Mouse (Mus musculus): ENCODE data around the gene Lhpp. TPM values are rescaled to one million over a fixed set of nuclear protein-coding genes. Genes with fewer than 3 reads are reported as not detected.

Lhpp gene
- polyA plus RNA-seq, 1 experiment from 2014 or later = 26.4 TPM

DNA sequence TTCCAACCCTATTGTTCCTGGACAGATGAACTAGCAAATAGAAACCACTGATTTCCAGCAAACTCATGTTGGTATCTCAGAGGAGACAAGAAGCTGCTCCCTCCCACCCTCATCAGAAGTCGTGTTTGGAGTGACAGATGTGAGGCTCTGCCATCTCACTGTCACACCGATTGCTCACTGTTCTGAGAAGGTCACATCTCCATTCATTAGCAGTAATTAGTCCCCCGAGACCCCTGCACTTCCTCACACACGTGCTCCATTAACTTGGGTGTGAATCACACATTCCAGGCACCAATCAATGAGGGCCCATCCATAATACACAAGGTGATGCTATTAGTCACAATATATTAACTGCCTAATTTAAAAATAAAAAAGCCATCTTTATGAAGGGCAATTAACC, 15.7 kb downstream of the Lhpp start:
- 43% methylated on average over 4 of the region's 4 CpGs for WGBS
- no peak for DNase-seq (ENCODE audit: low spot score)
- Histone ChIP-seq H3K4me2 (ENCODE audit: low read depth) (no peak overlapping the region), H3K4me3 (ENCODE audit: low read depth, low read length) (no peak overlapping the region), H3K36me3 (ENCODE audit: control insufficient read depth, insufficient read depth, low read length) (no peaks in the 10 kb centered on the region), H3K4me1 (ENCODE audit: control insufficient read depth, insufficient read depth, low read length) (no peaks in the 10 kb centered on the region), H3K9ac (ENCODE audit: low read length) (no peak overlapping the region), H3K27ac (ENCODE audit: low read depth, low read length) (no peak overlapping the region), H3K9me3 (ENCODE audit: control insufficient read depth, low read length) (no peaks in the 10 kb centered on the region), H3K27me3 (ENCODE audit: control insufficient read depth, insufficient read depth, low read length) (no peaks in the 10 kb centered on the region)
- no peak for ATAC-seq (ENCODE audit: insufficient read depth, low FRiP score, low TSS enrichment)

DNA sequence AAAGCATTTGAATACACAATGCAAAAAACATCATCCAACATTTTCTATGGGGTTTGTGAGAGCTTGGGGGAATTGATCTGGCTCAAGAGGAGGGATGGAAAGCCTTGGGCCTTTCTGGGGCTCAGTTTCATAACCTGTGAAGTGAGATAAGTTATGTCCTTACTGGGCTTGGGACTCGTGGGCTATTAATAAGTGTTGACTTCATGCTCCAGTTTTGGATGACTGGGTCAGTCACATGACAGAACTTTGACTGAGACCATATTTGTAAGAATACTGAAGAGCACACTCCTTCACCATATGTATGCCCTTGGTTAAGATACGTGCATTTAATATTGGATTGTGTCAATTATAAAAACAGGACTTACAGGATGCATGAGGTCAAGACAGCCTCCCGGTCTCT, 17.0 kb downstream of the Lhpp start:
- H3K4me1 ChIP-seq (ENCODE audit: control insufficient read depth, insufficient read depth, low read length) = no peaks in the 10 kb centered on the region
- no peak overlapping the region for H3K9ac ChIP-seq (ENCODE audit: low read length)
- no peaks in the 10 kb centered on the region for H3K27me3 ChIP-seq (ENCODE audit: control insufficient read depth, insufficient read depth, low read length)
- no peak for ATAC-seq (ENCODE audit: insufficient read depth, low FRiP score, low TSS enrichment)
- H3K4me3 ChIP-seq (ENCODE audit: low read depth, low read length) = no peak overlapping the region
- no peak overlapping the region for H3K4me2 ChIP-seq (ENCODE audit: low read depth)
- WGBS = 89% methylated on average over 3 of the region's 3 CpGs
- no peaks in the 10 kb centered on the region for H3K36me3 ChIP-seq (ENCODE audit: control insufficient read depth, insufficient read depth, low read length)
- H3K9me3 ChIP-seq (ENCODE audit: control insufficient read depth, low read length) = no peaks in the 10 kb centered on the region
- no peak overlapping the region for H3K27ac ChIP-seq (ENCODE audit: low read depth, low read length)
- DNase-seq (ENCODE audit: low spot score) = no peak

DNA sequence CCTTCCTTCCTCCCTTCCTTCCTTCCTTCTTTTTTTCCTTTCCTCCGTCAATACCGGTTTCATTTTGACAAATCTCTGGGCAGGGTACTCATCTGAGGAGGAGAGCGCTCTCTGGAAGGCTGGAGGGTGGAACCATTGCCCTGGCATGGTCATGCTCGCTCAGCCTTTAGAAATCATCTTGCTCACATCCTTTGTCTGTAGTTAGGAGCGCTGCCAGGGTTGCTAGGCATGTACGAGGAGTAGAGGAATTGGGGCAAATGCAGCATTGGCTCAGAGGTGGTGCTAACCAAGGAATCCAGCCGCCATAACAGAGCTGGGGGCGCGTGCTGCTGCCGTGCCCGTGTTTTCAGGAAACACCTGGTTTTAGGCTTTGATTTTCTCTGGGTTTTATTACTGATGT, 20.9 kb downstream of the Lhpp start:
- H3K4me1 ChIP-seq (ENCODE audit: control insufficient read depth, insufficient read depth, low read length) = no peaks in the 10 kb centered on the region
- H3K27ac ChIP-seq (ENCODE audit: low read depth, low read length) = no peak overlapping the region
- no peaks in the 10 kb centered on the region for H3K9me3 ChIP-seq (ENCODE audit: control insufficient read depth, low read length)
- no peak for DNase-seq (ENCODE audit: low spot score)
- no peaks in the 10 kb centered on the region for H3K36me3 ChIP-seq (ENCODE audit: control insufficient read depth, insufficient read depth, low read length)
- H3K9ac ChIP-seq (ENCODE audit: low read length) = no peak overlapping the region
- 88% methylated on average over 11 of the region's 11 CpGs for WGBS
- ATAC-seq (ENCODE audit: insufficient read depth, low FRiP score, low TSS enrichment) = no peak
- H3K4me2 ChIP-seq (ENCODE audit: low read depth) = no peak overlapping the region
- no peaks in the 10 kb centered on the region for H3K27me3 ChIP-seq (ENCODE audit: control insufficient read depth, insufficient read depth, low read length)
- H3K4me3 ChIP-seq (ENCODE audit: low read depth, low read length) = no peak overlapping the region

DNA sequence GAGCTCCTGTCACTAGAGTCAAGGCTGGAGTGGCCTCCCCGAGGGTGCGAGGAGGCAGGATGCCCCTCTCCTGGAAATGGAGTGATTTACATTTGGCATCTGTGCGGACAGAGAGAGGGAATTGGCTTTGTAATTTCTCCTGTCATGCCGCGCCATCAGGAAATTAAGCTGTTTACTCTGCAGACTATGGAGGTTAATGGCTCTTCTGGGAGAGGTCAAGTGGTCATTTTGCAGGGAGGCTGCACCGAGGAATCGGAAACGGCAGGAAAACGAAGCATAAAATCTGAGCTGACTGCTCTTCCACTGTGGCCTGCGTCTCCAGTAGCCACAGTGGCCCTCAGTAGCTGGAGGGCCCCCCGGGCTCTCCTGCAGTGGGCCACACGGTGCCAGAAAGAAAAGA, 26.9 kb downstream of the Lhpp start:
- H3K4me1 ChIP-seq (ENCODE audit: control insufficient read depth, insufficient read depth, low read length) = peaks cover 20% of the 10 kb centered on the region
- H3K9me3 ChIP-seq (ENCODE audit: control insufficient read depth, low read length) = no peaks in the 10 kb centered on the region
- H3K36me3 ChIP-seq (ENCODE audit: control insufficient read depth, insufficient read depth, low read length) = no peaks in the 10 kb centered on the region
- WGBS = 7% methylated on average over 12 of the region's 12 CpGs
- H3K4me2 ChIP-seq (ENCODE audit: low read depth) = no peak overlapping the region
- ATAC-seq (ENCODE audit: insufficient read depth, low FRiP score, low TSS enrichment) (no peak), DNase-seq (ENCODE audit: low spot score) (no peak)
- no peak overlapping the region for H3K4me3 ChIP-seq (ENCODE audit: low read depth, low read length)
- H3K27me3 ChIP-seq (ENCODE audit: control insufficient read depth, insufficient read depth, low read length) = no peaks in the 10 kb centered on the region
- no peak overlapping the region for H3K9ac ChIP-seq (ENCODE audit: low read length)
- H3K27ac ChIP-seq (ENCODE audit: low read depth, low read length) = no peak overlapping the region

DNA sequence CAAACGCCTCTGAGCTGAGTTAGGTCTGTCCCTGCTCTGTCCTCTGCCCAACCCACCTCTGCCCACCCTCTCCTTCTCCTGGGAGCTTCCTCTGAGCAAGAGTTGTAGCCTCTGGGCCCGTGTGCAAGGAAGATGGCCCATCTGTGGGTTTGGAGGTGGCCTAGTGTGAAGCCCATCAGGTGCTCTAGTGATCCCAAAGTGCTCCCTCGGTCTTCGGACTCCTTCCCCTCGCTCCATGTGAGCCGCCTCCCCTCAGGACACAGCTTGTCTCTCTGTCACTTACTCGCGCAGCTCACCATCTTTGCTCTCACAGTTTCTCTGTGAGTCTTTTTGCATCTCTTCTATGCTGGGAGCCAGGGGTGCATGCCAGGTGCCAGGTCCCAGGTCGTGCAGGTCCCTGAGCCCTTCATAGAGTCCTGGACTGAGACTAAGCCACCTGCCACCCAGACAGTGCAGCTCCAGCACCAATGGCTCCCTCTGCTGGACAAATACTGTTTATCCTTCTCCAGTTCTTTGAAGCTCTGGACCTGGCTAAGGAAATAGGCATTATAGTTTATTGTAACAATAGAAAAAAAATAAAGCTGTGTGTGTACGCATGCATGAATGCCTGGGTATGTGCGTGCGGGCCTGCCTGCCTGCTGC, 28.1 kb downstream of the Lhpp start:
- no peak overlapping the region for H3K4me3 ChIP-seq (ENCODE audit: low read depth, low read length)
- H3K27me3 ChIP-seq (ENCODE audit: control insufficient read depth, insufficient read depth, low read length) = no peaks in the 10 kb centered on the region
- H3K27ac ChIP-seq (ENCODE audit: low read depth, low read length) = no peak overlapping the region
- DNase-seq (ENCODE audit: low spot score) (peak; percentile 39), ATAC-seq (ENCODE audit: insufficient read depth, low FRiP score, low TSS enrichment) (peak; percentile 68; the same call in 1 of the 2 replicates)
- WGBS = 68% methylated on average over 12 of the region's 12 CpGs
- H3K36me3 ChIP-seq (ENCODE audit: control insufficient read depth, insufficient read depth, low read length) = no peaks in the 10 kb centered on the region
- H3K9ac ChIP-seq (ENCODE audit: low read length) = no peak overlapping the region
- H3K4me1 ChIP-seq (ENCODE audit: control insufficient read depth, insufficient read depth, low read length) = peaks cover 20% of the 10 kb centered on the region
- no peaks in the 10 kb centered on the region for H3K9me3 ChIP-seq (ENCODE audit: control insufficient read depth, low read length)
- H3K4me2 ChIP-seq (ENCODE audit: low read depth) = no peak overlapping the region

DNA sequence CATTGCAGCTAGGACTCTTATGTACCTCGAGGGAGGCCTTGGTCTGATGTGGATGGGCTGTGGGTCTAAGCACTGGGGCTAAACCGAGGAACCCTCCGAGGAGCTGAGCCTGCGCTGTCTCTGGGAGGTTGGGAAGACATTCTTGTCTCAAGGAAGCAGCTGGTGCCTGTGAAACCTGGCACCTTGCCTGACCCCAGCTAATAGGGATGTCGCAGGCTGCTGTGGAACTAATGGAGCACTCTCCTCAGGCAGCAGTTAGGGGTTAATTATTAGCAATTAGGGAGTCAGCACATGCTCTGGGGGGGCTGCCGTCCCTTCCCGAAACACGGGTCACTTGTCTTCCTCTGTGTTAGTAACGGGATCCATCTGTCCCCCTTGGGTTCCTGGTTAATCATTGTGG, 30.5 kb downstream of the Lhpp start:
- no peak for DNase-seq (ENCODE audit: low spot score)
- H3K27ac ChIP-seq (ENCODE audit: low read depth, low read length) = no peak overlapping the region
- H3K9me3 ChIP-seq (ENCODE audit: control insufficient read depth, low read length) = no peaks in the 10 kb centered on the region
- no peak overlapping the region for H3K4me2 ChIP-seq (ENCODE audit: low read depth)
- H3K27me3 ChIP-seq (ENCODE audit: control insufficient read depth, insufficient read depth, low read length) = no peaks in the 10 kb centered on the region
- H3K9ac ChIP-seq (ENCODE audit: low read length) = no peak overlapping the region
- H3K4me3 ChIP-seq (ENCODE audit: low read depth, low read length) = no peak overlapping the region
- no peaks in the 10 kb centered on the region for H3K36me3 ChIP-seq (ENCODE audit: control insufficient read depth, insufficient read depth, low read length)
- H3K4me1 ChIP-seq (ENCODE audit: control insufficient read depth, insufficient read depth, low read length) = peaks cover 20% of the 10 kb centered on the region
- WGBS = 18% methylated on average over 9 of the region's 9 CpGs
- no peak for ATAC-seq (ENCODE audit: insufficient read depth, low FRiP score, low TSS enrichment)

DNA sequence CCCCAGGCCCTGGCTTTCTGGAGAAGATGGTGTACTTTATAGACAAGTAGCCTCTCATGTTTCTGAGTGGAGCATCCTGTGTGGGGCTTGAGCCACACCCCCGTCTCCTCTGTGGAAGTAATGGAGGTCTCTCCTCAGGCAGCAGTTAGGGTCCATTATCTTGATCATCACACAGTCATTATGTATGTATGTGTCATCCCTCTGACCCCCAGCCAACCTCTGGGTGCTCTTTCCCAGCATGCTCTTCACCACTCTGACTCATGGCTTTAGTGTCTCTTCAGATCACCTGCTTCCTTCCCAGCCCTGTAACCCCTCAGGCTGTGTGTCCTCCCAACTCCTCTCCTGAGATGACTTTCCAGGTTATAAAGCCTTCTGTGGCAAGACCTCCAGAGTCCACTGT, 31.2 kb downstream of the Lhpp start:
- 88% methylated on average over 1 of the region's 1 CpGs for WGBS
- Histone ChIP-seq H3K4me1 (ENCODE audit: control insufficient read depth, insufficient read depth, low read length) (peaks cover 20% of the 10 kb centered on the region), H3K4me2 (ENCODE audit: low read depth) (no peak overlapping the region), H3K9me3 (ENCODE audit: control insufficient read depth, low read length) (no peaks in the 10 kb centered on the region), H3K27ac (ENCODE audit: low read depth, low read length) (no peak overlapping the region), H3K9ac (ENCODE audit: low read length) (no peak overlapping the region), H3K36me3 (ENCODE audit: control insufficient read depth, insufficient read depth, low read length) (no peaks in the 10 kb centered on the region), H3K27me3 (ENCODE audit: control insufficient read depth, insufficient read depth, low read length) (no peaks in the 10 kb centered on the region), H3K4me3 (ENCODE audit: low read depth, low read length) (no peak overlapping the region)
- no peak for ATAC-seq (ENCODE audit: insufficient read depth, low FRiP score, low TSS enrichment)
- DNase-seq (ENCODE audit: low spot score) = no peak

DNA sequence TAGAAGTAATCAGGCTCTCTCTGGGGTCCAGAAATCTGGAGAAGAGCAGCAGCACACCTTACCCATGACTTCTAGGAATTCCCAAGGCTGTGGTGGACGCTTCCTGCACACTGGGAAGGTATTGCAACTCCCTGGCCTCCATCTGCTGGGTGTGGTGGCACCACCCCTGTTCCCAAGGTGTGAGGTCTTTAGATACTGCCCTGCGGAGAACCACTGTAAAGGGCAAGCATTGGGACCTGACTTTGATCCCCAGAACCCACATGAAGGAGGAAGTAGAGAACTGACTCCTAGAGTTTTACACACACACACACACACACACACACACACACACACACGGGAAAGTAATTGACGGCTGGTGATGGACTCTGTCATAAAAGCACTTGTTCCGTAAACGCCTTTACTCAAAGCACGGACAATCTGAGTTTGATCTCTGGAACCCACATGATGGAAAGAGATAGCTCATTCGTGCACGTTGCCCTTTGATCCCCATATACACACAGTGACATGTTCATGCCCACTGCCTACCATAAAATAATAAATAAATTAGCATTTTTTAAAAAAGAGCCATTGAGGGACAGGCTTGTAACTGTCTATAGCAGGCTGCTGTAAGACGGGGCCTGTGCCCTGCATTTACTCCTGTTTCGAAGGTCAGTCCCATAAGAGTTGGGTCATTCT, 34.3 kb downstream of the Lhpp start:
- no peaks in the 10 kb centered on the region for H3K36me3 ChIP-seq (ENCODE audit: control insufficient read depth, insufficient read depth, low read length)
- H3K9ac ChIP-seq (ENCODE audit: low read length) = no peak overlapping the region
- no peaks in the 10 kb centered on the region for H3K9me3 ChIP-seq (ENCODE audit: control insufficient read depth, low read length)
- 64% methylated on average over 11 of the region's 11 CpGs for WGBS
- no peak overlapping the region for H3K4me3 ChIP-seq (ENCODE audit: low read depth, low read length)
- no peak overlapping the region for H3K27ac ChIP-seq (ENCODE audit: low read depth, low read length)
- H3K4me2 ChIP-seq (ENCODE audit: low read depth) = no peak overlapping the region
- ATAC-seq (ENCODE audit: insufficient read depth, low FRiP score, low TSS enrichment) = no peak
- no peaks in the 10 kb centered on the region for H3K27me3 ChIP-seq (ENCODE audit: control insufficient read depth, insufficient read depth, low read length)
- no peak for DNase-seq (ENCODE audit: low spot score)
- H3K4me1 ChIP-seq (ENCODE audit: control insufficient read depth, insufficient read depth, low read length) = peaks cover 8% of the 10 kb centered on the region; the same call in 1 of the 2 replicates

DNA sequence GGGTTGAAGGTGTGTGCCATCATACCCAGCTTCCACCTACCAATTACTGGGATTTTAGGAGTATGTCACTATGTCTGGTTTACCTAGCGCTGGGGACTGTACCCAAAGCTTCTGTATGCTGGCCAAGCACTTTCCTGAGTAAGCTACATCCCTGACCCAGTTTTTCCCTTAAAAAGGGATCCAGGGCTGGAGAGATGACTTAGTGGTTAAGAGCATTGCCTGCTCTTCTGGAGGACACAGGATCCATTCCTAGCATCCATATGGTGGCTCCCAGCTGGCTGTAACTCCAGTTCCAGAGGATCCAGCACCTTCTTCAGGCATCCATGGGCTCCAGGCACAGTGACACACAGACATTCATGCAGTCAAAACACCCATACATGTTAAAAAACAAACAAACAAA, 36.1 kb downstream of the Lhpp start:
- no peaks in the 10 kb centered on the region for H3K36me3 ChIP-seq (ENCODE audit: control insufficient read depth, insufficient read depth, low read length)
- H3K9ac ChIP-seq (ENCODE audit: low read length) = no peak overlapping the region
- ATAC-seq (ENCODE audit: insufficient read depth, low FRiP score, low TSS enrichment) = no peak
- DNase-seq (ENCODE audit: low spot score) = no peak
- no peak overlapping the region for H3K27ac ChIP-seq (ENCODE audit: low read depth, low read length)
- H3K9me3 ChIP-seq (ENCODE audit: control insufficient read depth, low read length) = no peaks in the 10 kb centered on the region
- H3K27me3 ChIP-seq (ENCODE audit: control insufficient read depth, insufficient read depth, low read length) = no peaks in the 10 kb centered on the region
- 93% methylated on average over 1 of the region's 1 CpGs for WGBS
- H3K4me1 ChIP-seq (ENCODE audit: control insufficient read depth, insufficient read depth, low read length) = peaks cover under 1% of the 10 kb centered on the region; the same call in 1 of the 2 replicates
- H3K4me2 ChIP-seq (ENCODE audit: low read depth) = no peak overlapping the region
- no peak overlapping the region for H3K4me3 ChIP-seq (ENCODE audit: low read depth, low read length)
